Mouse (Mus musculus): ENCODE data around the gene Mea1. TPM values are rescaled to one million over a fixed set of nuclear protein-coding genes. Genes with fewer than 3 reads are reported as not detected.

The Mea1 gene
- total RNA-seq, 2 experiments from 2014 or later: 124 to 130 TPM

DNA sequence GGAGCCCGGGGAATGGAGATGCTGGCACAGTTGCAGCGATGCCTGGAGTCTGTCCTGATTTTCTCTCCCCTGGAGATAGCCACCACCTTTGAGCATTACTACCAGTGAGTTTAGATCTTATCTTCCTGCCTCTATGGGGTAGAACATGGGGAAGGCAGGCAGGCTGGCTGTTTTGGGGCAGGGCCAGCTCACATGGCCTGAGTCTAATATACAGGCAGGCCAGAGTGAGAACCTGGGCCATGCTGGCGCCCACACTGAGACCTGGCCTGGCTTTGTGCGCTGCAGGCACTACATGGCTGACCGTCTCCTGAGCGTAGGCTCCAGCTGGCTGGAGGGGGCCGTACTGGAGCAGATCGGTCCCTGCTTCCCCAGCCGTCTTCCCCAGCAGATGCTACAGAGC is 17.2 kb upstream of the Mea1 start:
- DNase-seq (ENCODE audit: extremely low spot score in 1 of 2, low spot score in 2 of 2): peak in 1 of 2 experiments; percentile 17
- intact Hi-C loops (cut with DNase I): no loop called here

DNA sequence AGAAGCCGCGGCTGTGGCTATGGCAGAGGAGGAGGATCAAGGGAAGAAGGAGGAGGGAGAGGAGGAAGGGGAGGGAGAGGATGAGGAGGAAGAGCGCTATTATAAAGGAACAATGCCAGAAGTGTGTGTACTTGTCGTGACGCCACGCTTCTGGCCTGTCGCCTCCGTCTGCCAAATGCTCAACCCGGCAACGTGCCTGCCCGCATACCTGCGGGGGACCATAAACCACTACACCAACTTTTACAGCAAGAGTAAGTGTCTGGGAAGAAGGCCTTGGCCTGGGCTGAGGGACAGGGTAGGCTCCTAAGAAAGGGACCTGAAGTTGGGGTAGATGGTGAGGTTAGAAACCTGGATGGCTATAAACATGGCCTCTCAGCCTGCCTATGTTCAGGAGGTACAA is 16.6 kb upstream of the Mea1 start:
- DNase-seq (ENCODE audit: extremely low spot score in 1 of 2, low spot score in 2 of 2): no peak
- intact Hi-C loops (cut with DNase I): no loop called here

GRCm38 (mm10) chr17:46662730-46663129 is 15.9 kb upstream of the Mea1 start:
- intact Hi-C loops (cut with DNase I): no loop called here
- no peak for DNase-seq (ENCODE audit: extremely low spot score in 1 of 2, low spot score in 2 of 2)

GRCm38 (mm10) chr17:46667712-46668111 is 10.9 kb upstream of the Mea1 start:
- peak in 1 of 2 experiments; percentile 84 for DNase-seq (ENCODE audit: extremely low spot score in 1 of 2, low spot score in 2 of 2)
- intact Hi-C loops (cut with DNase I): no loop called here

- DNase-seq (ENCODE audit: extremely low spot score in 1 of 2, low spot score in 2 of 2): no peak
- intact Hi-C loops (cut with DNase I): no loop called here
Observed at GRCm38 (mm10) chr17:46669911-46670310, 8.7 kb upstream of the Mea1 start.

GRCm38 (mm10) chr17:46673850-46674529 is 4.6 kb upstream of the Mea1 start, which contains the start of gene Rrp36:
Gene Rrp36 (minus strand): TSS chr17:46674352.
- peak; percentile 91 to 93 for DNase-seq (ENCODE audit: extremely low spot score in 1 of 2, low spot score in 2 of 2)
- intact Hi-C loops (cut with DNase I): no loop called here

DNA sequence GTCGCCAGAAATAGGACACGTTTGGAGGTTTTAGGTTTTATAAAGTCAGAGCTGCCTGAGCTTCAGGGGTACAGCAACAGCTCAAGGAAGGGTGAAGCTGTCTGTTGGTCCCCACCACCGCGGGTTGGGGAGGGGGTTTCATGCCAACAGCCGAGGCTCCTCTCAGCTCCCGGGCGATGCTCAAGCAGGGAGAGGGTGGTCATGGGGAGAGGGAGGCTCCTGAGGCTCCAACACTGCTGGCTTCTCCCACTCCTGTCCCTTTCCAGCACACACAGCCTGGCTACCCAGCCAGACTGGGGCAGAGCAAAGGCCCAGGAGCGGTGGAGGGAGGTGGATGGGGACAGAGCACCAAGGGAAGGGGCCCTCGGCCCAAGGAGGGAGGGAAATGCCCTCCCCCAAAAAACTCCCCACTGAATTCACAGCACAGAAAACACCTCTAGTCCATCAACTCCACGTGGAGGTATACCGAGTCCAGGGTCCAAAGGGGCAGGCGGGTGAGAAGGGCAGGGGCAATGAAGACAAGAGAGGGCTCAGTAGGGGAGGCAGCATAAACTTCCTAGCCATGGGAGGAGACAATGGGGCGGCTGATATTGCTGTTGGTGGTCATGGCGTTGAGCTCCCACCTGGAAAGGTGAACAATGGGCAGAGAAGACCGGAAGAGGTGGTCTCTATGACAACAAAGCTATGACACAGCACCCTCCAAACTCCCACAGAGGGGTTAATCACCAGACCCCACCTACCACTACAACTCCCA is 3.9 kb upstream of the Mea1 start:
- intact Hi-C loops (cut with DNase I): no loop called here
- DNase-seq (ENCODE audit: extremely low spot score in 1 of 2, low spot score in 2 of 2): no peak

GRCm38 (mm10) chr17:46678911-46679310 is 318 bp downstream of the Mea1 start:
- DNase-seq (ENCODE audit: extremely low spot score in 1 of 2, low spot score in 2 of 2): no peak
- intact Hi-C loops (cut with DNase I): no loop called here

DNA sequence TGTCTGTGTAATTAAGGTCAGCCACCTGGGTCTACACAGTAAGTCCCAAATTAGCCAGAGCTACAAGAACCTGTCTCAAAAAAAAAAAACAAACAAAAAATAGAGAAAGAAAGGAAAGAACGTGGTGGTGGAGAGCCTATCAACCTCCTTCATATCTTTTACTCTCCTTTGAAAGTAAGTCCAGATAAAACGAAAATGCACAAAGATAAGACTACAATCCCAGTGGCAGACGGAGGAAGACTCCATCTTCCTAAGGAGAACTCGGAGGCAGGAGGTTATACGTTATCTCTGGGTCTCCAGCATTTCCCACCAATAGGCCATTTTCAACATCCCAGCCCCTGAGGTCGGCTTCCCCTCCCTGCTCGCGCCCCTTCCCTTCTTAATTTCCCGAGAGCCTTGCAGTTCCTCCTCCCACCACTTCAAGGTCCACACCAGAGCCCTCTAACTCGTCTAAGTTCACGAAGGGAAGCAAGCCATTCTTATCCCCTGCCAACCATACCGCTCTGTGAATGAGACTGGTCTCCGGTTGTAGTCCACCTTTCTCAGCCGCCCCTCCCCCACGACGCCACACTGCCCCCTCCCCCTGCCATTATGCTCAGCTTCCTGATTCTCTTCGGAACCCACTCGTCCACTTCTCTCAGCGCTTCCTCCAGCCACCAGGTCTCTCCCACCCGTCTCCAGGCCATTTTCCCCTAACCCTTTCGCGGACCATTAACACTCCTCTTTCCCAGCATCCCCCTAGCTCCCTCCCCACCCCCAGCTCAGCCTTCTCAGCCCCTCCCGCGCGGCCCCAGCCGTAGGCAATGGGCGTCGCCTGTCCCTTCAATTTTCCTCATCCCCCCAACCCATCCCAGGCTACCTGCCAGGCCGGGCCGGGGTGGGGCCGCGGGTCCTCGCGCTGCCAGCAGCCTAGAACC is 1.5 kb downstream of the Mea1 start:
- intact Hi-C loops (cut with DNase I): no loop called here
- peak in 1 of 2 experiments; percentile 79 for DNase-seq (ENCODE audit: extremely low spot score in 1 of 2, low spot score in 2 of 2)

- peak; percentile 97 to 99 for DNase-seq (ENCODE audit: extremely low spot score in 1 of 2, low spot score in 2 of 2)
- intact Hi-C loops (cut with DNase I): no loop called here
Observed at GRCm38 (mm10) chr17:46680760-46681373, 2.3 kb downstream of the Mea1 start, which contains the start of gene Klhdc3. Gene Klhdc3 (minus strand): TSS chr17:46680914.

DNA sequence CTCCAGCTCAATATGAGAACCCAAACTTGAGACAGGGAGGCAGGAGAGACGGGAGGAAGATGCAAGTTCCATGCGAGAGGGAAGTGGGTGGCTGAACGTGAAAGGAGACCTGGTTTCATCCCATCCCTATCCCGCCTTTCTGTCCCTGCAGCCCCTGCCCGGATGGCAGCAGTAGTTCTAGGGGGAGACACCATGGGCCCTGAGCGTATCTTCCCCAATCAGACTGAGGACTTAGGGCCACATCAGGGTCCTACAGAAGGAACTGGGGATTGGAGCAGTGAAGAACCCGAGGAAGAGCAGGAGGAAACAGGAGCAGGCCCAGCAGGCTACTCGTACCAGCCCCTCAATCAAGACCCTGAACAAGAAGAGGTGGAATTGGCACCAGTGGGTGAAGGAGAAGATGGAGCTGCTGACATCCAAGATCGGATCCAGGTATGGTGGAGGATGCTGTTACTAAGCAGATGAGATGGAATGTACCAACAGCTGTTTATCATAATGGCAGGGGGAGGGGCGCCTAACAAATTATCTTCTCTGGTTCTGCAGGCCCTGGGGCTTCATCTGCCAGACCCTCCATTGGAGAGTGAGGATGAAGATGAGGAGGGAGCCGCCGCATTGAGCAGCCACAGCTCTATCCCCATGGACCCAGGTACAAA is 3.0 kb downstream of the Mea1 start:
- no peak for DNase-seq (ENCODE audit: extremely low spot score in 1 of 2, low spot score in 2 of 2)

GRCm38 (mm10) chr17:46682654-46683389 is 4.2 kb downstream of the Mea1 start:
- intact Hi-C loops (cut with DNase I): no loop called here
- peak in 1 of 2 experiments; percentile 60 for DNase-seq (ENCODE audit: extremely low spot score in 1 of 2, low spot score in 2 of 2)

More for the DNA sequence above, 3.0 kb downstream of the Mea1 start:
- intact Hi-C loops (cut with DNase I): no loop called here

DNA sequence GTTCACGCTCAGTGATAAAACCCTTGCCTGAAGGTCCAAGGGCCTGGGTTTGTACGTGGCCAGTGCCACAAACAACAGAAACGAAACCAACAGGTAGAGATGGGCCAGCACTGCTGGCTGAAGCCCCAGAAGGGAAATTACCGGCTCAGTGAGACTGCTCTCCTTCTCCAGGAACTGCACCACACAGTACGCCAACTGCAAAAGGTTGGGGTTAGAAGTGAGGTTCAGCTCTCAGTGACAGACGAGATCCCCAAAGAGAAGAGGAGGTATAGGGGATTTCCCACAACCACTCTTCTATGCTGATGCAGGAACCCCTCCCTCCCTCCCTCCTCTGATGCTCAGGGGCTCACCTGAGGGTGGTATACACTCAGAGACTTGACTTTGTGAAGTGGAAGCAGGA is 7.3 kb downstream of the Mea1 start:
- intact Hi-C loops (cut with DNase I): no loop called here
- DNase-seq (ENCODE audit: extremely low spot score in 1 of 2, low spot score in 2 of 2): no peak

DNA sequence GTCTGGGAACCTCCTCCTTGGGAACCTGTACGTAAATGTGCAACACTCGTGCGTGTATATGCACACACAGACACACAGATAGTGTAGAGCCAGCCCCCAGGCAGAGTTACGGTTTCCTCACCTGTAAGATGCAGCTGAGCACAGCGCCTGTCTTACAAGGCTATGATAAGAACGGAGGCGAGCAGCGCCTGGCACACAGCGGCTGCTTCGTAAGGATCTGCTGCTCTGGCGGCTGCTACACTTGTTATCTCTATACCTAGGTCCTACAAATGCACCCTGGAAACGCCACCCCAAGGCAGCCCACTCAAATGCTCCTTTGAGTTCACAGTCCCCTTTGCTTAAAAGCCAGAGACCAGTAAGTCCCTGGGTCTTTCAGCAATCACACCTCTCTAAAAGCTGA is 12.1 kb downstream of the Mea1 start:
- intact Hi-C loops (cut with DNase I): no loop called here
- no peak for DNase-seq (ENCODE audit: extremely low spot score in 1 of 2, low spot score in 2 of 2)

- intact Hi-C loops (cut with DNase I): no loop called here
- DNase-seq (ENCODE audit: extremely low spot score in 1 of 2, low spot score in 2 of 2): no peak
Observed at GRCm38 (mm10) chr17:46691390-46691789, 12.8 kb downstream of the Mea1 start.

GRCm38 (mm10) chr17:46694517-46695063 is 16.0 kb downstream of the Mea1 start:
- intact Hi-C loops (cut with DNase I): no loop called here
- DNase-seq (ENCODE audit: extremely low spot score in 1 of 2, low spot score in 2 of 2): no peak

DNA sequence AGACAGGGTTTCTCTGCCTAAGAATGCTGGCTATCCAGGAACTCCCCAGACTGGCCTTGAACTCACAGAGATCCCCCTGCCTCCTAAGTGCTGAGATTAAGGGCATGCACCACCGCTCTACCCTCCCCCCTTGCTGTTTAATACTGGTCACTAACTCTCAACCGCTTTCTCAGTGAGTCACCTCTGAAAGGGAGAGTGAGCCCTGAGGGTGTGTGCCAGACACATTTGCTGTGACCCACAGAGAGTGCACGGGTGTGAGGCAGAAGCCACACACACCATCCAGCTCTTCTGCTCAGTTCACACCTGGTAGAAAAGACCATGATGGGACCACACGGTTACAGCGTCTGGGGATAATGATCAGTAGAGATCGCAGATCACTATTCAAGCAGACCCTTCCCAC is 19.9 kb downstream of the Mea1 start:
- intact Hi-C loops (cut with DNase I): no loop called here
- peak in 1 of 2 experiments; percentile 13 for DNase-seq (ENCODE audit: extremely low spot score in 1 of 2, low spot score in 2 of 2)

All from left cerebral cortex, postnatal 10 days (tissue).